Mouse (Mus musculus) liver, embryonic 12.5 days (tissue): Measurements from ENCODE around the gene Pank3. TPM values are rescaled to one million over a fixed set of nuclear protein-coding genes. Genes with fewer than 3 reads are reported as not detected.

Source experiments
- ATAC-seq: fragments of 200-750 bp; cut with Nextera tagmentation; 2 replicates; pipeline ENCODE4 v1.8.0; 2017; ENCODE audit warnings: moderate number of reproducible peaks, mild to moderate bottlenecking, moderate library complexity
- H3K27ac ChIP-seq: fragments of 300-500 bp; sonication (generic); 2 replicates; pipeline ENCODE4 v1.5.1; 2016; ENCODE audit warnings: mild to moderate bottlenecking
- H3K27me3 ChIP-seq: fragments of 300-500 bp; sonication (generic); replicated peaks from 2 replicates; pipeline ENCODE4 v1.6.1; 2016; ENCODE audit warnings: mild to moderate bottlenecking, moderate library complexity
- H3K36me3 ChIP-seq: fragments of 300-500 bp; sonication (generic); 2 replicates; pipeline ENCODE4 v1.6.1; 2016; ENCODE audit warnings: mild to moderate bottlenecking, moderate library complexity
- H3K4me1 ChIP-seq: fragments of 300-500 bp; sonication (generic); 2 replicates; pipeline ENCODE4 v1.6.1; 2016
- H3K4me2 ChIP-seq: fragments of 300-500 bp; sonication (generic); 2 replicates; pipeline ENCODE4 v1.6.1; 2016; ENCODE audit warnings: mild to moderate bottlenecking, moderate library complexity
- H3K4me3 ChIP-seq: fragments of 300-500 bp; sonication (generic); 2 replicates; pipeline ENCODE4 v1.5.1; 2016; ENCODE audit warnings: mild to moderate bottlenecking, moderate library complexity
- H3K9ac ChIP-seq: fragments of 300-500 bp; sonication (generic); 2 replicates; pipeline ENCODE4 v1.6.1; 2016; ENCODE audit warnings: mild to moderate bottlenecking, moderate library complexity
- H3K9me3 ChIP-seq: fragments of 300-500 bp; sonication (generic); replicated peaks from 2 replicates; pipeline ENCODE4 v1.6.1; 2016; ENCODE audit warnings: mild to moderate bottlenecking, moderate library complexity
- whole genome bisulfite sequencing: fragments of 180-500 bp; shearing (Covaris S2); methylation state at CpG from one replicate; pipeline ENCODE4 v1.1.7; 2016; ENCODE audit not compliant: insufficient replicate concordance; 5-methylcytosine and 5-hydroxymethylcytosine counted together
- polyA plus RNA-seq: library from polyadenylated mRNA; unstranded; fragments of >200 nt; fragmentation: Nextera tagmentation; extraction: Ambion mirVana; gene quantifications from 2 replicates; pipeline ENCODE4 v1.2.1, GENCODE M21; 2016

Gene Pank3
- polyA plus RNA-seq, 1 experiment from 2014 or later = 7.6 TPM

DNA sequence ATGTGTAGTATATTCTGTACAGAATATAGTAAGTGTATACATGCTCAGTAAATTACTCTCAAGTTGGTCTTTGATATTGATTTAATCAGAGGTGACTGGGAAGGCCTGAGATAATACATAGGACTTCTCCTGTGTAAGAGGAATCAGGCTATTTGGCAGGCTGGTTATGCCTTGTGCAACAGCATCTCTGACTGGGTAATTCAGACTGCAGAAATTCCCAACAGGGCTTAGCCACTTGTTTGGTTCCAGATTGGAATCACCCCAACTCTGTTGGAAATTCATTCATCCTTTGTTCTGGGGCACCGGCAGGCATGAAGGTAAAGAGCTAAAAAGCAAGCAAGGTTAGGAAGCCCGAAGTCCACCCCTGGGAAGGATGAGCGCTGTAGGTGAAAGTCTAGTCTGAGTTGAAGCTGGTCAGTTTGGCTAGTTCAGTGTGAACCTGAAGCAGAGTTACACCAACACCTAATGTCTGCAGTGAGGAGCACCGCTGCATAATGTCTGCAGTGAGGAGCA, 14.3 kb upstream of the Pank3 start:
- no peak overlapping the region for H3K4me3 ChIP-seq
- no peaks in the 10 kb centered on the region for H3K27me3 ChIP-seq
- no peak overlapping the region for H3K27ac ChIP-seq
- ATAC-seq = no peak
- no peaks in the 10 kb centered on the region for H3K9me3 ChIP-seq
- WGBS = 81% methylated on average over 4 of the region's 4 CpGs
- no peaks in the 10 kb centered on the region for H3K4me1 ChIP-seq
- H3K4me2 ChIP-seq = no peak overlapping the region
- H3K36me3 ChIP-seq = no peaks in the 10 kb centered on the region
- no peak overlapping the region for H3K9ac ChIP-seq

DNA sequence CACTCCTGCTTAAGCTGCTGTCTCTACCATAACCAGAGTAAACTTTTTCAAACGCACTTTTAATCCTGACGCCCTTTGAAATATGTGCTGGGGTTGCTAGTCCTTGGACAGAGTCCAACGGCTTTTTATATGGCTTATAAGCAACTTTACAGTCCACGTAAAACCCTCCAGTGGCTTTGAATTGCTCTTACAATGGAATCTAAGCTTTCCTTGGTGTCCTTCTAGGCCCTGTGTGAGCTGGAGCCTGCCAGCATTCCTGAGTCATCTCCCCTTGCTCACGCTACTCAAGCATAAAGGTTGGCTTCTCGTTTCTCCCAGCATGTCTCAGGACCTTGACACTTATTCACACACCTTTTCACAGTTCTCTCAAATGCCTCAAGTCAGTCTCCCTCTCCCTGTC, 13.7 kb upstream of the Pank3 start:
- no peak overlapping the region for H3K4me3 ChIP-seq
- H3K27me3 ChIP-seq = no peaks in the 10 kb centered on the region
- H3K9me3 ChIP-seq = no peaks in the 10 kb centered on the region
- H3K36me3 ChIP-seq = no peaks in the 10 kb centered on the region
- no peak overlapping the region for H3K9ac ChIP-seq
- WGBS = 62% methylated on average over 6 of the region's 6 CpGs
- H3K4me2 ChIP-seq = no peak overlapping the region
- no peak overlapping the region for H3K27ac ChIP-seq
- H3K4me1 ChIP-seq = no peaks in the 10 kb centered on the region
- no peak for ATAC-seq

DNA sequence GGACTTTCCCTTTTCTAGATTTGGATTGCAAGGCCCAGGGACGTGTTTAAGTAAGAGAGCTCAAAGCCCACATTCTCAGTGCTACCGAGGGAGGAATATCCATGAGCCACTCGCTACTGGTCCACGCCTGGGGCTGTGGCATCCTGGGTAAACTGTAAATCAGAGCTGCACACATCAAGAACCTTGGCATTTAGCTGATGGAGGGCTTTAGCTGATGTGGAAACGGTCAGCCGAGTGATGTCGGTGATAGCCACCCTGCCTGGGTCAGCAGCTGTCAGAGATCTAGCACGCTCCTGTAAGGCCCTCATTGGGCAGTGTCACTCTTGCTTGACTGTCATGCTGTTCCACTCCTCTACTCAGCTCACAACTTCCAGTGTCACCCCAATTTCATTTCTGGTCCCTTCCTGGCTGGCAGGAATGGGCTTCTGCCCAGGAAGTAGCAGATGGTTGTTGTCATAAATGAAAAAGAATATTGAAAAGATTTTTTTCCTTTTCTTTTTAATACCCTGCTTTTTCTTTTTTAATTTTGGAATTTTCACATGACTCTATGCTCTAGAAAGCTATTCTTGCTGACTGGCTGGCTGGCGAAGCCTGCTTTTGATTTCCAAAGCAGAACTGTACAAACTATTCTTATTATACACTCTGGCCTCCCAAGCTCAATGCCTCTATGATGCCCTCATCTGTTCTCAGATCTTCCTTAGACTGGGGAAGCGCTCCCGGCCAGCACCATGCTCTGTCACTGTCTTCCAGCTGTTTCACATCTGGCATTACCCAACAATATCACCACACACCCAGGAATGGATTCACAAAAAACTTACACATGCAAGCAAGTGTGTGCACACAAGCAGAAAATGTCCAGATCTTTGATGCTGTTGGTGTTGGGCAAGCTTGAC, 12.6 kb upstream of the Pank3 start:
- Histone ChIP-seq H3K27ac (no peak overlapping the region), H3K4me1 (no peaks in the 10 kb centered on the region), H3K4me3 (no peak overlapping the region), H3K9me3 (no peaks in the 10 kb centered on the region), H3K4me2 (no peak overlapping the region), H3K9ac (no peak overlapping the region), H3K36me3 (no peaks in the 10 kb centered on the region), H3K27me3 (no peaks in the 10 kb centered on the region)
- ATAC-seq = no peak
- WGBS = 69% methylated on average over 11 of the region's 11 CpGs

DNA sequence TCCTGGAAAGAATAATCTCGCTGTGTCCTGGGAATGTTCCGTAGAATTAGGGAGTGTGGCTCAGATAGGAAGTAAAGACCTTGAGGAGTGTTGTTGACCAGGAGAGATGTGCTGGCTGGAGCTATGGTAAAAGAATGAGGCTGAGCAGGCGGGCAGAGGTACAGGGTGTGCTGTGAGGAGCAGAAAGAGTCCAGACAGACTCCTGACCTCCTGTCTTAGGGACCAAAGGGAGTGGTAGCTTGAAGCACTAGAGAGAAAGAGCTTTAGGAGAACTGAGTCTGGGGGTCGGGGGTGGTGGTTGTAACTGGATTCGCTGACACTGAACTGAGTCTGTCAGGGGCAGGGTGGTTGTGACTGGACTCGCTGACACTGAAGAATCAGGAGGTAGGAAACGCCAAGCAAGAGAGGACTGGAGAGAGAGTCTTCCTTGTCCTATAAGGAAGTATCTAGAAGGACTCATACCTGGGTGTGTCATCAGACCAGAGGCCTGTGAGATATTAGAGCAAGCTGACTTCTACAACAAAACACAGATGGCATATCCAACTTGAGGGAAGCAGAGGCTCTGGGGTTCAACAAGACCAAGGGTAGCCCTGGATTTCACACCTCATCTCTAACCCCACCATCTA, 9.2 kb upstream of the Pank3 start:
- Histone ChIP-seq H3K36me3 (no peaks in the 10 kb centered on the region), H3K9ac (no peak overlapping the region), H3K4me3 (no peak overlapping the region), H3K4me2 (no peak overlapping the region), H3K27ac (no peak overlapping the region), H3K4me1 (no peaks in the 10 kb centered on the region), H3K9me3 (no peaks in the 10 kb centered on the region), H3K27me3 (peaks cover 4% of the 10 kb centered on the region; the same call in 1 of the 2 replicates)
- ATAC-seq = no peak
- WGBS = 56% methylated on average over 7 of the region's 7 CpGs

DNA sequence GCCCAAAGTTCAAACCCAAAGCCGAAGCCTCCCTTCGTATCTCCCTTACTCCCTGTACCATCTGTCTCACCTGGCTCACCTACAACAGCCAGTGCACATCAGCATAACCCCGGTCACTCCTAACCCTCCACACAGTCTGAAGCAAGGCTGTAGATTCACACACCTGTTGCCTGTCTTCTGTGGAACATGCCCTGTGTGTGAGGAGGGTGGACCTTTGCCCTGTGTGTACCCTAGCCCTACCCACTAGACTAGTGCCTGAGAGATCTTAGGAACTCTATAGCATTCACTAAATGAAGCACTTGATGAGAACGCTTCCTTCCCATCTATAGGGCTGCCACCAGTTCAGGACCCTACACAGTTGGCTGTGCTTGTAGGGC, 8.7 kb upstream of the Pank3 start:
- Histone ChIP-seq H3K4me1 (no peaks in the 10 kb centered on the region), H3K9ac (no peak overlapping the region), H3K4me3 (no peak overlapping the region), H3K4me2 (no peak overlapping the region), H3K9me3 (no peaks in the 10 kb centered on the region), H3K27ac (no peak overlapping the region), H3K27me3 (peaks cover 4% of the 10 kb centered on the region; the same call in 1 of the 2 replicates), H3K36me3 (no peaks in the 10 kb centered on the region)
- 69% methylated on average over 4 of the region's 4 CpGs for WGBS
- ATAC-seq = no peak

DNA sequence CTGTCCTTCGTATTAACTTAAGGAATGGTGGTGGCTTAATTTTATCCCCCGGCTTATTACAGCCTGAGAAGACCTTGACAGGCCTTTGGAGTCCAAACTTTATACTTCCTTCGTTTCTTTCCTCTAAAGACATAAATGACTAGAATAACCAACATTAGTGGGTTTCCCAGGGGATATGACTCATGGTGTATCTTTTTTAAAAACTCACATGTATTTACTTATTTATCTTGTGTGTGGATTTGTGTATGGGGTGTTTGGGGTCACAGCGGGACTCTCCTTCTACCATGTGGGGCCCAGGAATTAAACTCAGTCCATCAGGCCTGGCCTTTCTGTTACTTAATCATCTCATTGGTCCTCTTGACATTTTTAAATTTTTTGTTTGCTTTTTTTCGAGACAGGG, 2.4 kb upstream of the Pank3 start:
- 71% methylated on average over 5 of the region's 5 CpGs for WGBS
- Histone ChIP-seq H3K4me3 (no peak overlapping the region), H3K9me3 (no peaks in the 10 kb centered on the region), H3K4me2 (no peak overlapping the region), H3K27ac (no peak overlapping the region), H3K36me3 (no peaks in the 10 kb centered on the region), H3K9ac (no peak overlapping the region), H3K27me3 (peaks cover 8% of the 10 kb centered on the region; the same call in 1 of the 2 replicates), H3K4me1 (peaks cover 31% of the 10 kb centered on the region)
- ATAC-seq = no peak

DNA sequence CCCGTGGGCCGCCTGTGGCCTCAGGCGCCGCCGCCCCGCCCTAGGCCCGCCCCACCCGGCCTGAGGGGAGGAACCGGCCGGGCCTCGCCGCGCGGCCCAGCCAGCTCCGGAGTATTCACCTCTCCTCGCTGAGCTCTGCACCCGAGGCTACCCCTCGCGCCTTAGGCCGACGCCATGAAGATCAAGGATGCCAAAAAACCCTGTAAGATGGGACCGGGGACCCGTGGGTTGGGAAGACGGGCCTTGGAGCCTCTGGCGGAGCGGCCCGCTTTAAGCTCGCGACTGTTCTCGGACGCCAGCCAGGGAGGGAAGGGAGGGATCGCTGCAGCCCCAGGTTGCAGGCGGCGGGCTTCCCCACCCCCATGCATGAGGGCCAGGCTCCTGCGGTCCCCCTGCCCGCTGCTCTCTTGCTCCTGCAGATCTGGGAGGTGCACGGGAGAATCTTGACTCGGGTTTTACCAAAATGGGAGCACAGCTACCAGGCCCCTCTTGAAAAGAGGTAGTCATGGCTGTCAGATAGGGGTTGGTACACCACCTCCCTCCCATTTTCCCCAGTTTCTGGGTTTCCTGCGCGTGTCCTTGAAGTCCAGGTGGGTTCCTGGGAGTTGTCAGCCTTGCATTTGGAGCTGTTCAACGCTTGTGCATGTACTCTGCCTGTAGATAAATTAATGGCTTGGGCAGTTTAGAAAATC, 608 bp downstream of the Pank3 start:
- Histone ChIP-seq H3K4me1 (peaks cover 33% of the 10 kb centered on the region), H3K4me2 (peak overlapping the region; percentile 90), H3K36me3 (peaks cover 7% of the 10 kb centered on the region; the same call in 1 of the 2 replicates), H3K27me3 (0 out of 2 replicates have a peak, but pooled peaks cover 4% of the 10 kb centered on the region), H3K9me3 (no peaks in the 10 kb centered on the region), H3K27ac (peak overlapping the region; percentile 91), H3K4me3 (peak overlapping the region; percentile 82), H3K9ac (peak overlapping the region; percentile 84)
- peak; percentile 92 for ATAC-seq
- under 1% methylated on average over 40 of the region's 41 CpGs for WGBS

DNA sequence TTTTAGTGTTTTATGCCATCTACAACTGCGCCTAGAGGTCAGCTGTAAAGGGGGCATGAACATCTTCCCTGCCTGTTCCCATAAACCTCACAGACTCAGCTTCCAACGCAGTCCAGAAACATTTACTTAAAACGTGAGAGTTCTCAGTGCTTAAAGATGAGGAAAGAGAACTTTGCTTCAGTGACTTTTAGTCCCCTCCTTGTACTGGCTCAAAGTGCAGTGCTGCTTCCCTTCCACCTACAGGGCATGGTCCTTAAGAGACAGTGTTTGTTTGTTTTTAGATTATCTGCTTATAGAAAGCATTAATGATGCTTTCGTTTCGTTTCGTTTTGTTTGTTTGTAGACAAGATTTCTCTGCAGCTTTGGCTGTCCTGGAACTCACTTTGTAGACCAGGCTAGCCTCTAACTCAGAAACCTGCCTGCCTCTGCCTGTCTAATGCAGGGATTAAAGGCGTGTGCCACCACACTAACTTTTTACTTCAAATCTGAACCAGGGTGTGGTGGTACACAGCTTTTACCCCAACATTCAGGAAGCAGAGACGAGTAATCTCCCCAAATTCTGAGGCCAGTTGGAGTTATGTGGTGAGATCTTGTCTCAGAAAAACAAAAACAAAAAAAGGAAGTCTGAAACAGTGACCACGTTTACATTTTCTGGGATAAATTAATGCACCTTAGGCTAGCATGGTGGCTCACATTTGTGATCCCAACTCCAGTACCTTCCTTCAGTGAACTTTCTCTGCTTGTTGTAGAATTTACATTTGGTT, 1.6 kb downstream of the Pank3 start:
- 37% methylated on average over 9 of the region's 9 CpGs for WGBS
- Histone ChIP-seq H3K9me3 (no peaks in the 10 kb centered on the region), H3K4me2 (peak overlapping the region; percentile 90), H3K27ac (no peak overlapping the region), H3K4me1 (peaks cover 33% of the 10 kb centered on the region), H3K27me3 (0 out of 2 replicates have a peak, but pooled peaks cover 2% of the 10 kb centered on the region), H3K4me3 (peak overlapping the region; percentile 82), H3K36me3 (peaks cover 11% of the 10 kb centered on the region), H3K9ac (peak overlapping the region; percentile 84)
- no peak for ATAC-seq

DNA sequence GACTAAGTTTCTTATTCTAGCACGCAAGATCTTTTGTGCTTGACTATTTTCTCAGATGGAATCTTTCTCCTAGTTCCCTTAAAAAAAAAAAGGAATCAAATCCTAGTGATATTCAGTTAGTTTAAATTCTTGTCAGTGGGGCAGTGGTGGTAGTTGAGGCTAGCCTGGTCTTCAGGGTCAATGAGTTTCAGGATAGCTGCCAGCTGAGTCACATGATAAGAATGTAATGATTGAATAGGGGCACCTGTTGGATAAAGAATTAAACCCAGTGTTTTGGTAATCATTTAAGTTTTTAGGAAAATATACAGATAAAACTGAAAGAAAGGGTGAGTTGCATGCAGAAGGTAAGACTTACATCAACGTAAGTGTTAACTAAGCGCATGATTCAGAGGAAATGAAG, 6.3 kb downstream of the Pank3 start:
- H3K4me1 ChIP-seq = peaks cover 13% of the 10 kb centered on the region
- no peak for ATAC-seq
- no peak overlapping the region for H3K4me3 ChIP-seq
- WGBS = 88% methylated on average over 3 of the region's 3 CpGs
- no peaks in the 10 kb centered on the region for H3K9me3 ChIP-seq
- no peak overlapping the region for H3K27ac ChIP-seq
- H3K4me2 ChIP-seq = no peak overlapping the region
- H3K27me3 ChIP-seq = no peaks in the 10 kb centered on the region
- H3K36me3 ChIP-seq = peaks cover 52% of the 10 kb centered on the region
- no peak overlapping the region for H3K9ac ChIP-seq

DNA sequence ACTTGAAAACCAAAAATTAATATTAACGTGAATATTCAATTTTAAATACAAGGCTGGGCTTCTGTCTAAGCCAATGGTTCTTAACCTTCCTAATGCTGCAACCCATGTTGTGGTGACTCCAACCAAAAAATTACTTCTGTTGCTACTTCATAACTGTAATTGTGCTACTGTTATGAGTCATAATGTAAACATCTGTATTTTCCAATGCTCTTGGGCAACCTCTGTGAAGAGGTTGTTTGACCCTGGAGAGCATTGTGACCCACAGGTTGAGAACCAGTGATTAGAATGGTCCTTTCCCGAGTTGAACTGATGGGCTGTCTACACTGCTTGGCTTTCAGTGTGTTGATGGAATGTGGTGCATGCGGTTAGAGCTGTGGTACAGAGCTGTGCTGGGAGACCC, 7.2 kb downstream of the Pank3 start:
- whole genome bisulfite sequencing = 83% methylated on average over 3 of the region's 3 CpGs
- Histone ChIP-seq H3K27ac (no peak overlapping the region), H3K4me3 (no peak overlapping the region), H3K9ac (no peak overlapping the region), H3K4me2 (no peak overlapping the region), H3K36me3 (peaks cover 57% of the 10 kb centered on the region), H3K9me3 (no peaks in the 10 kb centered on the region), H3K27me3 (no peaks in the 10 kb centered on the region), H3K4me1 (peaks cover 6% of the 10 kb centered on the region; the same call in 1 of the 2 replicates)
- ATAC-seq = no peak

DNA sequence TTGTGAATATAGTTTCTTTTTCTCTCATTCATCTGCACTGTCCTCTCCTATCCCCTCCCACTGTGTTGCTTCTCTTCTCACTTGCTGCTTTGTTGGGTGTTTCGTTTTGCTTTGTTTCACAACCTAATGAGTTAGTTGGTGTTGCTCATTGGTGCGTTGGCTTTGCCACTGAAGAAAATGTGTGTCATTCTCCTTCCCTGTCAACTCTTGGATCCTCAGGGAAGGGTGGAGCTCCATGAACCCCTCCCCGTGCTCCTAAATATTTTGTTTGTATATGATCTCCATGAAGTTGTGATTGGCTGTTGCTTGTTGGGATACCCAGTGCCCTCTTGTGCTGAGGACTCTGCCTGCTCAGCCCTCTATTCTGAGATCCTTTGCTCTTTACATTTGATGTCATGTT, 11.1 kb downstream of the Pank3 start:
- H3K27me3 ChIP-seq = no peaks in the 10 kb centered on the region
- no peak overlapping the region for H3K27ac ChIP-seq
- H3K9me3 ChIP-seq = no peaks in the 10 kb centered on the region
- no peak overlapping the region for H3K4me2 ChIP-seq
- H3K4me3 ChIP-seq = no peak overlapping the region
- 73% methylated on average over 3 of the region's 3 CpGs for WGBS
- H3K36me3 ChIP-seq = peaks cover 89% of the 10 kb centered on the region
- no peak overlapping the region for H3K9ac ChIP-seq
- no peaks in the 10 kb centered on the region for H3K4me1 ChIP-seq
- ATAC-seq = no peak
